Mouse (Mus musculus): ENCODE data around the gene Myo1e. TPM values are rescaled to one million over a fixed set of nuclear protein-coding genes. Genes with fewer than 3 reads are reported as not detected.

Myo1e gene
- total and polyA plus RNA-seq, 3 experiments = 82.3 to 186 (median 98.7) TPM

DNA sequence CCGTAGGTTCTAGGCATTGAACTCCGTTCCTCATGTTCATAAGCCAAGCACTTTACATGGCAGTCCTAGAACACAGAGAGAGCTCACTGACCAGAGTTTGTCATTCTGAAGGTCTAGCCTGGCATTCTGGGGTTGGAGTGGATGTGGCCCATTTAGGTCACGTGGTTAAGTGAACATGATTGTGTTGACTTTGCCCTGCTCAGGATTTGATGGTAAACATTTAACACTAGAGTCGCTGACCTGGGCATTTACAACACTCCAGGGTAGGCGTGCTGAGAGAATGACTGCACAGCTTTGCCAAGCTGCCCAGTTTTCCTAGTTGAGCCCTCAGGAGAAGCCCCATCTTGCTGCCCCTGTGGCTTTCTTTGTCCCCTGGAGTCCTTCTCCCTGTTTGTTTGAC is 60.0 kb downstream of the Myo1e start:
- peaks cover 27% of the 10 kb centered on the region for H3K79me2 ChIP-seq (replicated peaks; ENCODE audit: control insufficient read depth, extremely low read depth, insufficient read depth, poor library complexity, severe bottlenecking)
- no peaks in the 10 kb centered on the region for H3K27me3 ChIP-seq (replicated peaks)
- in situ Hi-C loops (cut with MboI; ENCODE audit: low pct_ligation_motif_present, low pct_unique_long_range_greater_than_20kb, low sequenced_read_pairs) = no loop called here
- dilution Hi-C loops (cut with MboI; ENCODE audit: extremely low pct_ligation_motif_present, extremely low pct_unique_long_range_greater_than_20kb, low sequenced_read_pairs) = no loop called here
- peaks cover 10 to 83% of the 10 kb centered on the region in 2 experiments for H3K36me3 ChIP-seq (replicated peaks in 1 of 2; ENCODE audit: control insufficient read depth in 1 of 2, insufficient read depth in 1 of 2, low read length in 1 of 2)
- no peak overlapping the region for H3K27ac ChIP-seq (ENCODE audit: insufficient read depth, low read depth)
- no peaks in the 10 kb centered on the region for H3K9me3 ChIP-seq (replicated peaks; ENCODE audit: low read length)
- DNase-seq (ENCODE audit: extremely low read depth) = no peak
- TF ChIP-seq IRF4 (IDR thresholded peaks at IDR 0.05; ENCODE audit: low read depth, low read length) (no peak), ZKSCAN1 (IDR thresholded peaks at IDR 0.05; ENCODE audit: borderline replicate concordance, low read depth, low read length) (no peak), SMC3 (IDR thresholded peaks at IDR 0.05; ENCODE audit: low read depth, low read length) (no peak), EP300 (IDR thresholded peaks at IDR 0.05; ENCODE audit: low read length) (no peak), CHD2 (IDR thresholded peaks at IDR 0.05; ENCODE audit: low read length) (no peak), MAX (IDR thresholded peaks at IDR 0.05; ENCODE audit: low read length) (no peak), MAFK (IDR thresholded peaks at IDR 0.05; ENCODE audit: insufficient replicate concordance, low read length) (no peak), NELFE (IDR thresholded peaks at IDR 0.05; ENCODE audit: low read depth, low read length) (no peak), TBP (conservative IDR thresholded peaks at IDR 0.05; ENCODE audit: low read depth, low read length) (no peak), UBTF (IDR thresholded peaks at IDR 0.05; ENCODE audit: low read depth, low read length) (no peak), JUND (conservative IDR thresholded peaks at IDR 0.05; ENCODE audit: low read depth, low read length) (no peak)
- peaks cover 9 to 73% of the 10 kb centered on the region in 2 experiments; a peak in 3 of 4 replicates for H3K4me1 ChIP-seq (ENCODE audit: control insufficient read depth in 1 of 2, insufficient read depth in 2 of 2)
- no peak overlapping the region for H3K9ac ChIP-seq (ENCODE audit: insufficient read depth, low read depth)
- no peak overlapping the region for H3K4me3 ChIP-seq (replicated peaks in 1 of 3; ENCODE audit: low read depth in 2 of 3, low read length in 2 of 3, poor library complexity in 1 of 3)
- no peak overlapping the region for H3K4me2 ChIP-seq (ENCODE audit: insufficient read depth, low read depth, poor library complexity, severe bottlenecking)

DNA sequence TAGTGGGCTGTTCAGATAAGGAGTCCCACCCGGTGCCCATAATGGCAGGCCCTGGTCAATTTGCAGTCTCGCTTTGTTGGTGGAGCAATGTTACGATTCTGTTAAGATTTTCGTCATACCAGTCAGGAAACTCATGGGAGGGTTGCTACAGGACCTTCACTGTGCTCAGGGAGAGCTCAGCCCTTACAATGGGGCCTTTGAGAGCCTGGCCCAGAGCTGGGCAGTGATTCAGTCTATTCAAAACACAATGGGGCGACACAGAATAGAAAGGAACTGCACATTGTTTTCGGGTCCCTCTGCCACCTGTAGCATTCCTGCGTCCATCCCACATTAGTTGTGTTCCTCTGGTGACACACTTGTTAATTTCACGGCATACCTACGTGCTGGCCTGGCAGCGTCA is 62.2 kb downstream of the Myo1e start:
- peaks cover 2% of the 10 kb centered on the region for H3K9me3 ChIP-seq (replicated peaks; ENCODE audit: low read length)
- peaks cover 7 to 55% of the 10 kb centered on the region in 2 experiments; a peak in 3 of 4 replicates for H3K4me1 ChIP-seq (ENCODE audit: control insufficient read depth in 1 of 2, insufficient read depth in 2 of 2)
- TF ChIP-seq KAT2A (IDR thresholded peaks at IDR 0.05; ENCODE audit: insufficient replicate concordance, low read length) = no peak
- no peak for DNase-seq (ENCODE audit: extremely low read depth)
- no peak overlapping the region for H3K9ac ChIP-seq (ENCODE audit: insufficient read depth, low read depth)
- in situ Hi-C loops (cut with MboI; ENCODE audit: low pct_ligation_motif_present, low pct_unique_long_range_greater_than_20kb, low sequenced_read_pairs) (no loop called here), dilution Hi-C loops (cut with MboI; ENCODE audit: extremely low pct_ligation_motif_present, extremely low pct_unique_long_range_greater_than_20kb, low sequenced_read_pairs) (no loop called here)
- H3K27ac ChIP-seq (ENCODE audit: insufficient read depth, low read depth) = no peak overlapping the region
- H3K4me2 ChIP-seq (ENCODE audit: insufficient read depth, low read depth, poor library complexity, severe bottlenecking) = no peak overlapping the region
- peaks cover 14 to 87% of the 10 kb centered on the region in 2 experiments for H3K36me3 ChIP-seq (replicated peaks in 1 of 2; ENCODE audit: control insufficient read depth in 1 of 2, insufficient read depth in 1 of 2, low read length in 1 of 2)
- H3K4me3 ChIP-seq (replicated peaks in 1 of 3; ENCODE audit: low read depth in 2 of 3, low read length in 2 of 3, poor library complexity in 1 of 3) = no peak overlapping the region
- H3K27me3 ChIP-seq (replicated peaks) = no peaks in the 10 kb centered on the region
- H3K79me2 ChIP-seq (replicated peaks; ENCODE audit: control insufficient read depth, extremely low read depth, insufficient read depth, poor library complexity, severe bottlenecking) = peaks cover 25% of the 10 kb centered on the region

DNA sequence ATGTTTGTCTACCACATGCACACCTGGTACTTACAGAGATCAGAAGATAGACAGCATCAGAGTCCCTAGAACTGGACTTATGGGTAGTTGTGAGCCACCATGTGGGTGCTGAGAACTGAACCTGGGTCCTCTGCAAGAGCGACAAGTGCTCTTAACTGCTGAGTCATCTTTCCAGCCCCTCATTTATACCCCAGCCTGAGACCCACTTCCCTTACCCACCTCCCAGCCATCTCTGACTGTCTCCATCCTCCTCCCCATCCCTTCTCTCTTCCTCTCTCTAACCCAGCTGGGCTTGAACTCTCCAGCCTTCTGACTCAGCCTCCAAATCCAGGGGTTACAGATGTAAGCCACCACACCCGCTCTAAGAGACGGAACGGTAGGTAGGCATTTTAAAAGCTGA is 63.3 kb downstream of the Myo1e start:
- Histone ChIP-seq H3K9me3 (replicated peaks; ENCODE audit: low read length) (peaks cover 3% of the 10 kb centered on the region), H3K4me3 (replicated peaks in 1 of 3; ENCODE audit: low read depth in 2 of 3, low read length in 2 of 3, poor library complexity in 1 of 3) (no peak overlapping the region), H3K79me2 (replicated peaks; ENCODE audit: control insufficient read depth, extremely low read depth, insufficient read depth, poor library complexity, severe bottlenecking) (peaks cover 26% of the 10 kb centered on the region), H3K4me1 (ENCODE audit: control insufficient read depth in 1 of 2, insufficient read depth in 2 of 2) (peaks cover 7 to 55% of the 10 kb centered on the region in 2 experiments; a peak in 3 of 4 replicates), H3K36me3 (replicated peaks in 1 of 2; ENCODE audit: control insufficient read depth in 1 of 2, insufficient read depth in 1 of 2, low read length in 1 of 2) (peaks cover 14 to 88% of the 10 kb centered on the region in 2 experiments), H3K9ac (ENCODE audit: insufficient read depth, low read depth) (no peak overlapping the region), H3K27me3 (replicated peaks) (no peaks in the 10 kb centered on the region), H3K4me2 (ENCODE audit: insufficient read depth, low read depth, poor library complexity, severe bottlenecking) (no peak overlapping the region), H3K27ac (ENCODE audit: insufficient read depth, low read depth) (no peak overlapping the region)
- in situ Hi-C loops (cut with MboI; ENCODE audit: low pct_ligation_motif_present, low pct_unique_long_range_greater_than_20kb, low sequenced_read_pairs) (no loop called here), dilution Hi-C loops (cut with MboI; ENCODE audit: extremely low pct_ligation_motif_present, extremely low pct_unique_long_range_greater_than_20kb, low sequenced_read_pairs) (no loop called here)
- DNase-seq (ENCODE audit: extremely low read depth) = no peak
- TF ChIP-seq MAFK (IDR thresholded peaks at IDR 0.05; ENCODE audit: insufficient replicate concordance, low read length) (0 out of 2 replicates have a peak, but pooled peaks have one; percentile 18), MAX (IDR thresholded peaks at IDR 0.05; ENCODE audit: low read length) (no peak), JUND (conservative IDR thresholded peaks at IDR 0.05; ENCODE audit: low read depth, low read length) (no peak), E2F4 (IDR thresholded peaks at IDR 0.05; ENCODE audit: insufficient replicate concordance, low read depth, low read length) (no peak), SMC3 (IDR thresholded peaks at IDR 0.05; ENCODE audit: low read depth, low read length) (no peak), MXI1 (IDR thresholded peaks at IDR 0.05; ENCODE audit: low read depth, low read length) (no peak)
